Mouse (Mus musculus) MEL (cell line): ENCODE measurements around the gene Tmem107. TPM values are rescaled to one million over a fixed set of nuclear protein-coding genes. Genes with fewer than 3 reads are reported as not detected.

Source experiments
- DNase-seq: peaks from one replicate; pipeline ENCODE4 v3.0.0; 2011; ENCODE audit warnings: low read depth, low spot score
- H3K27ac ChIP-seq: 2 replicates; pipeline ENCODE4 v1.5.1; 2012; ENCODE audit warnings: low read depth, mild to moderate bottlenecking, control low read depth, low read length, moderate library complexity; ENCODE audit not compliant: control insufficient read depth
- H3K27me3 ChIP-seq, 2 experiments: fragments of 150-350 bp in 1 of 2; sonication (generic) in 1 of 2; 2 replicates each; pipeline ENCODE4 v1.6.1; 2012; ENCODE audit warnings: low read length in 2 of 2, mild to moderate bottlenecking in 2 of 2, improper control_type of control experiment in 1 of 2, moderate library complexity in 1 of 2; ENCODE audit not compliant: insufficient read depth in 2 of 2, control insufficient read depth in 1 of 2
- H3K36me3 ChIP-seq, 2 experiments: 2 replicates each; pipeline ENCODE4 v1.6.1; 2012 to 2014; ENCODE audit warnings: low read length in 2 of 2, improper control_type of control experiment in 1 of 2, inconsistent platforms in 1 of 2, mild to moderate bottlenecking in 1 of 2; ENCODE audit not compliant: insufficient read depth in 2 of 2, control insufficient read depth in 1 of 2
- H3K4me1 ChIP-seq, 2 experiments: fragments of 150-350 bp in 1 of 2; sonication (generic) in 1 of 2; 2 replicates each; pipeline ENCODE4 v1.6.1; 2012; ENCODE audit warnings: low read length in 2 of 2, improper control_type of control experiment in 1 of 2, mild to moderate bottlenecking in 1 of 2; ENCODE audit not compliant: insufficient read depth in 2 of 2, control insufficient read depth in 1 of 2
- H3K4me3 ChIP-seq, 2 experiments: fragments of 150-350 bp in 1 of 2; sonication (generic) in 1 of 2; 2 replicates each; pipeline ENCODE4 v1.5.1; 2012; ENCODE audit warnings: low read depth in 2 of 2, low read length in 2 of 2, mild to moderate bottlenecking in 2 of 2, moderate library complexity in 2 of 2, control low read depth in 1 of 2, improper control_type of control experiment in 1 of 2; ENCODE audit not compliant: control insufficient read depth in 1 of 2, insufficient read depth in 1 of 2
- H3K79me2 ChIP-seq: 2 replicates; pipeline ENCODE4 v1.6.1; 2012; ENCODE audit warnings: mild to moderate bottlenecking, low read length, moderate library complexity; ENCODE audit not compliant: control insufficient read depth, poor library complexity, insufficient read depth
- H3K9ac ChIP-seq: 2 replicates; pipeline ENCODE4 v1.6.1; 2012; ENCODE audit warnings: low read depth, mild to moderate bottlenecking, control low read depth, low read length, moderate library complexity; ENCODE audit not compliant: control insufficient read depth, poor library complexity, severe bottlenecking
- H3K9me3 ChIP-seq: fragments of 150-350 bp; sonication (generic); replicated peaks from 2 replicates; pipeline ENCODE4 v1.6.1; 2012; ENCODE audit warnings: mild to moderate bottlenecking, low read length, improper control_type of control experiment, moderate library complexity; ENCODE audit not compliant: insufficient read depth
- BHLHE40 ChIP-seq: IDR thresholded peaks from 2 replicates; pipeline ENCODE4 v1.6.1; 2012; ENCODE audit warnings: low read depth, mild to moderate bottlenecking, inconsistent platforms, low read length, improper control_type of control experiment, borderline replicate concordance
- CHD1 ChIP-seq: IDR thresholded peaks from 2 replicates; pipeline ENCODE4 v1.6.1; 2012; ENCODE audit warnings: low read depth, mild to moderate bottlenecking, inconsistent platforms, low read length, improper control_type of control experiment
- CTCF ChIP-seq, 3 experiments: IDR thresholded peaks in 2 of 3; conservative IDR thresholded peaks in 1 of 3; 2 replicates each; pipeline ENCODE4 v1.5.1; 2011 to 2012; ENCODE audit warnings: low read length in 3 of 3, low read depth in 2 of 3, mild to moderate bottlenecking in 2 of 3, improper control_type of control experiment in 1 of 3, inconsistent platforms in 1 of 3, mixed read lengths in 1 of 3, moderate library complexity in 1 of 3; ENCODE audit not compliant: control insufficient read depth in 1 of 3, insufficient read depth in 1 of 3, poor library complexity in 1 of 3, severe bottlenecking in 1 of 3
- E2F4 ChIP-seq: IDR thresholded peaks from 2 replicates; pipeline ENCODE4 v1.6.1; 2011; ENCODE audit warnings: low read depth, low read length, improper control_type of control experiment, borderline replicate concordance
- ELF1 ChIP-seq: IDR thresholded peaks from 2 replicates; pipeline ENCODE4 v1.6.1; 2014; ENCODE audit warnings: low read depth, mild to moderate bottlenecking, inconsistent platforms, low read length, improper control_type of control experiment, moderate library complexity
- HCFC1 ChIP-seq: IDR thresholded peaks from 2 replicates; pipeline ENCODE4 v1.6.1; 2012; ENCODE audit warnings: low read depth, mild to moderate bottlenecking, inconsistent platforms, low read length, improper control_type of control experiment, moderate library complexity
- JUND ChIP-seq: IDR thresholded peaks from 2 replicates; pipeline ENCODE4 v1.6.1; 2011; ENCODE audit warnings: low read depth, mild to moderate bottlenecking, improper control_type of control experiment, low read length
- MAFK ChIP-seq: IDR thresholded peaks from 2 replicates; pipeline ENCODE4 v1.6.1; 2011; ENCODE audit warnings: low read depth, mild to moderate bottlenecking, low read length, improper control_type of control experiment, borderline replicate concordance
- MEF2A ChIP-seq: IDR thresholded peaks from 2 replicates; pipeline ENCODE4 v1.6.1; 2014; ENCODE audit warnings: low read depth, mild to moderate bottlenecking, inconsistent platforms, low read length, improper control_type of control experiment; ENCODE audit not compliant: poor library complexity, insufficient replicate concordance, severe bottlenecking; ENCODE audit errors: extremely low read depth
- MXI1 ChIP-seq: IDR thresholded peaks from 2 replicates; pipeline ENCODE4 v1.6.1; 2011; ENCODE audit warnings: mild to moderate bottlenecking, low read depth, low read length, improper control_type of control experiment
- MYB ChIP-seq: IDR thresholded peaks from 2 replicates; pipeline ENCODE4 v1.6.1; 2011; ENCODE audit warnings: mild to moderate bottlenecking, low read depth, low read length, improper control_type of control experiment
- MYC ChIP-seq: IDR thresholded peaks from 2 replicates; pipeline ENCODE4 v1.6.1; 2011; ENCODE audit warnings: low read depth, mild to moderate bottlenecking, low read length, improper control_type of control experiment, moderate library complexity
- POLR2A ChIP-seq, 2 experiments: IDR thresholded peaks; 2 replicates each; pipeline ENCODE4 v1.6.1; 2011 to 2012; ENCODE audit warnings: low read length in 2 of 2, mild to moderate bottlenecking in 2 of 2, control low read depth in 1 of 2, improper control_type of control experiment in 1 of 2, low read depth in 1 of 2, moderate library complexity in 1 of 2; ENCODE audit not compliant: control insufficient read depth in 1 of 2, insufficient read depth in 1 of 2, poor library complexity in 1 of 2
- POLR2AphosphoS5 ChIP-seq: IDR thresholded peaks from 2 replicates; pipeline ENCODE4 v1.6.1; 2012; ENCODE audit warnings: low read depth, borderline replicate concordance, mild to moderate bottlenecking, inconsistent platforms, low read length, moderate library complexity, mixed read lengths
- SMC3 ChIP-seq: IDR thresholded peaks from 2 replicates; pipeline ENCODE4 v1.6.1; 2011; ENCODE audit warnings: low read depth, low read length, improper control_type of control experiment
- TBP ChIP-seq: IDR thresholded peaks from 2 replicates; pipeline ENCODE4 v1.8.0; 2011; ENCODE audit warnings: low read depth, low read length, improper control_type of control experiment
- UBTF ChIP-seq: IDR thresholded peaks from 2 replicates; pipeline ENCODE4 v1.6.1; 2012; ENCODE audit warnings: low read depth, mild to moderate bottlenecking, inconsistent platforms, low read length, improper control_type of control experiment, moderate library complexity, borderline replicate concordance; ENCODE audit not compliant: insufficient read depth
- USF1 ChIP-seq: IDR thresholded peaks from 2 replicates; pipeline ENCODE4 v1.6.1; 2014; ENCODE audit warnings: low read depth, mild to moderate bottlenecking, inconsistent platforms, low read length, improper control_type of control experiment, moderate library complexity
- USF2 ChIP-seq, 2 experiments: IDR thresholded peaks; 2 replicates each; pipeline ENCODE4 v1.6.1; 2011 to 2012; ENCODE audit warnings: improper control_type of control experiment in 2 of 2, low read length in 2 of 2, borderline replicate concordance in 1 of 2, inconsistent platforms in 1 of 2, low read depth in 1 of 2, mild to moderate bottlenecking in 1 of 2; ENCODE audit not compliant: insufficient read depth in 1 of 2
- ZKSCAN1 ChIP-seq: IDR thresholded peaks from 2 replicates; pipeline ENCODE4 v1.6.1; 2012; ENCODE audit warnings: low read depth, mild to moderate bottlenecking, inconsistent platforms, low read length, improper control_type of control experiment, moderate library complexity
- ZMIZ1 ChIP-seq: IDR thresholded peaks from 2 replicates; pipeline ENCODE4 v1.6.1; 2012; ENCODE audit warnings: low read depth, mild to moderate bottlenecking, inconsistent platforms, low read length, improper control_type of control experiment, moderate library complexity
- ZNF384 ChIP-seq: IDR thresholded peaks from 2 replicates; pipeline ENCODE4 v1.6.1; 2012; ENCODE audit warnings: low read depth, mild to moderate bottlenecking, inconsistent platforms, low read length, improper control_type of control experiment
- polyA plus RNA-seq, 2 experiments: library from polyadenylated mRNA; stranded (reverse) in 1 of 2; unstranded in 1 of 2; fragments of >175 nt in 1 of 2; fragments of >200 nt in 1 of 2; gene quantifications; 2 replicates each; pipeline versions ENCODE4 v1.2.1 to v1.2.4; 2012; ENCODE audit warnings: low replicate concordance in 2 of 2, low read depth in 1 of 2; ENCODE audit not compliant: insufficient read length in 2 of 2, insufficient read depth in 1 of 2, missing spikeins in 1 of 2
- total RNA-seq: library from RNA; depleted of rRNA; stranded (reverse); fragments of 300-350 nt; gene quantifications from 2 replicates; pipeline ENCODE4 v1.2.3, GENCODE M21; 2012

Gene Tmem107
- total and polyA plus RNA-seq, 3 experiments = 47.0 to 79.5 TPM; not detected in 1

DNA sequence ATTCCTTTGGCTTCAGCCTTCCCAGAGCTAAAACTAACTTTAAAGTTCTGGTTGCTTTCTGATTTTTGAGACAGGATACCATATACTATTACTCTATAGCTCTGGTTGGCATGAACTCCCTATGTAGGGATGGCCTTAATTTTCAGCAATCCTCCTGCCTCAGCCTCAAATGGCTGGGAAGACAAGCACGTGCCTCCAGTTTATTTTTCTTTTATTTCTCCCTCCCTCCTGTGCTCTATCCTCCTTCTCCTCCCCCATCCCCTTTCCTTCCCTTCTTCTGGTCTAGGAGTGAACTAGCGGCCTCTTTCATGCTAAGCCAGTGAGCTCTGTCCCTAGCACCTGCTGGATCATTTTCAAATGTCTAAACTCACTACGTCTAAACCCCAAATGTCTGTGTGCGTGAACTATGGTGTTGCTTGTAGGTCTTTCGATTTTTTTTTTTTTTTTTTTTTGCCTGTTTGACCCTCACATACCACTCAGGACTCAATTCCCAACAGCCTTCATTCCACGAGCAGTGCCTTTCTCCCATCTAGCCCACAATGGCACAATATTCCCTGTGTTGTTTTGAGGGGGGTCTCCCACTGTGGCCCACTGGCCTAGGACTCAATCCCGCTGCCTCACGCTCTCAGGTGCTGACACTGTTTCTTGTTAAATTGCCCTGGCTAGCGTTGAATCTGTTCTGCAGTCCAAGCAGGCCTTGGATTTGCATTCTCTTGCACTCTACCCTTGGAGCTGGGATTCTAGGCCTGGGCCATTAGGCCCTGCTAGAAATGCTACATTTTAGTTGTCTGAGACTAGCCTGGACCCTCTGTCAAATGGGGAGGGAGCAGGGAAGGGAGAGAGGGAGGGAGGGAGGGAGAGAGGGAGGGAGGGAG is 6.1 kb upstream of the Tmem107 start (continued):
- TF ChIP-seq MEF2A (no peak), MYB (no peak), USF2 (IDR thresholded peaks at IDR 0.05; ENCODE audit: borderline replicate concordance in 1 of 2, insufficient read depth in 1 of 2, low read depth in 1 of 2, low read length in 2 of 2) (no peak), JUND (no peak), UBTF (no peak), POLR2AphosphoS5 (no peak), ELF1 (no peak), SMC3 (no peak), ZKSCAN1 (no peak; the same call in 1 of the 2 replicates), POLR2A (IDR thresholded peaks at IDR 0.05; ENCODE audit: control insufficient read depth in 1 of 2, insufficient read depth in 1 of 2, low read depth in 1 of 2, low read length in 2 of 2, poor library complexity in 1 of 2) (no peak), CTCF (IDR thresholded peaks at IDR 0.05 in 2 of 3, conservative IDR thresholded peaks at IDR 0.05 in 1 of 3; ENCODE audit: control insufficient read depth in 1 of 3, insufficient read depth in 1 of 3, low read depth in 2 of 3, low read length in 3 of 3, poor library complexity in 1 of 3, severe bottlenecking in 1 of 3) (no peak), BHLHE40 (peak; percentile 60; the same call in 1 of the 2 replicates), E2F4 (0 out of 2 replicates have a peak, but pooled peaks have one; percentile 5), CHD1 (no peak), ZNF384 (peak; percentile 88), MAFK (no peak), HCFC1 (no peak)
- TF ChIP-seq, all 39 proteins: peak for 9

DNA sequence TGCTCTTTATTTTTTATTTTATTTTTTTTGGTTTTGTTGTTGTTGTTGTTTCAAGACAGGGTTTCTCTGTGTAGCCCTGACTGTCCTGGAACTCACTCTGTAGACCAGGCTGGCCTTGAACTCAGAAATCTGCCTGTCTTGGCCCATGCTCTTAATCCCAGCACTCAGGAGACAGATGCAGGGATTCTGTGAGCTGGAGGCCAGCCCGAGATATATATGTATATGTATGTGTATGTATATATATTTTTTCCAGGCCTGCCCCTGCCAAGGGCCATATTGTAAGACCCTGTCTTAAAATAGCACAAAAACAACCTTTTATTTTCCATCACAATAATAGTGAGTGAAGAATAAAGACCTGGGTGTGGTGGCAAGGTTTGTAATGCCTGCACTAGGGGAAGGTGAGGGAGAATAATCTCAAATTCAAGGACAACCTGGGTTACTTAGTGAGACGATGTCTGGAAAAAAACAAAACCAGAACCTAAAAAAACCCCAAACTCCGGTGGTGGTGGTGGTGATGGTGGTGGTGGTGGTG is 5.1 kb upstream of the Tmem107 start:
- Histone ChIP-seq H3K79me2 (peaks cover 3% of the 10 kb centered on the region; the same call in 1 of the 2 replicates), H3K27ac (peak overlapping the region; percentile 61), H3K27me3 (no peaks in the 10 kb centered on the region), H3K36me3 (peaks cover 0 to 5% of the 10 kb centered on the region in 2 experiments; a peak in 1 of 4 replicates), H3K4me1 (peaks cover 0 to 8% of the 10 kb centered on the region in 2 experiments; a peak in 2 of 4 replicates), H3K4me3 (peak overlapping the region; percentile 49 to 50), H3K9ac (peak overlapping the region; percentile 63), H3K9me3 (no peaks in the 10 kb centered on the region)
- TF ChIP-seq TBP = peak; percentile 95
- 0 out of 2 replicates have a peak, but pooled peaks have one; percentile 13 for TF ChIP-seq MYC
- TF ChIP-seq USF1 = no peak
- TF ChIP-seq MAFK = no peak
- no peak for TF ChIP-seq ZMIZ1
- TF ChIP-seq ZNF384 = peak; percentile 81
- TF ChIP-seq MXI1 = no peak
- peak; percentile 90 for DNase-seq
